Mouse (Mus musculus) lung, postnatal 0 days (tissue): ENCODE data around the gene Plekhf1. TPM values are rescaled to one million over a fixed set of nuclear protein-coding genes. Genes with fewer than 3 reads are reported as not detected.

Experiments used
- ATAC-seq: fragments of 200-750 bp; cut with Nextera tagmentation; 2 replicates; pipeline ENCODE4 v1.8.0; 2017; ENCODE audit warnings: moderate library complexity
- DNase-seq: peaks from one replicate; pipeline ENCODE4 v3.0.0-alpha.2; 2016; ENCODE audit warnings: low spot score
- H3K27ac ChIP-seq: fragments of 300-500 bp; sonication (generic); 2 replicates; pipeline ENCODE4 v1.5.1; 2014; ENCODE audit warnings: antibody characterized with exemption, mild to moderate bottlenecking, low read length, mixed read lengths
- H3K27me3 ChIP-seq: fragments of 300-500 bp; sonication (generic); replicated peaks from 2 replicates; pipeline ENCODE4 v1.6.1; 2014; ENCODE audit warnings: low read length, mixed read lengths; ENCODE audit not compliant: insufficient read depth
- H3K36me3 ChIP-seq: fragments of 300-500 bp; sonication (generic); 2 replicates; pipeline ENCODE4 v1.6.1; 2014; ENCODE audit warnings: low read length, mixed read lengths; ENCODE audit not compliant: insufficient read depth
- H3K4me1 ChIP-seq: fragments of 300-500 bp; sonication (generic); 2 replicates; pipeline ENCODE4 v1.6.1; 2014; ENCODE audit warnings: antibody characterized with exemption, low read depth, low read length, mixed read lengths; ENCODE audit not compliant: insufficient read depth
- H3K4me2 ChIP-seq: fragments of 300-500 bp; sonication (generic); replicated peaks from 2 replicates; pipeline ENCODE4 v1.6.1; 2014; ENCODE audit warnings: low read depth, mild to moderate bottlenecking, low read length, moderate library complexity, mixed read lengths
- H3K4me3 ChIP-seq: fragments of 300-500 bp; sonication (generic); 2 replicates; pipeline ENCODE4 v1.5.1; 2014; ENCODE audit warnings: low read depth, low read length
- H3K9ac ChIP-seq: fragments of 300-500 bp; sonication (generic); replicated peaks from 2 replicates; pipeline ENCODE4 v1.6.1; 2014; ENCODE audit warnings: low read depth, mild to moderate bottlenecking
- H3K9me3 ChIP-seq: fragments of 300-500 bp; sonication (generic); 2 replicates; pipeline ENCODE4 v1.6.1; 2016; ENCODE audit warnings: low read length, mixed read lengths
- CTCF ChIP-seq: IDR thresholded peaks from 2 replicates; pipeline ENCODE4 v1.5.1; 2016; ENCODE audit warnings: antibody characterized with exemption, mild to moderate bottlenecking
- EP300 ChIP-seq: IDR thresholded peaks from 2 replicates; pipeline ENCODE4 v1.6.1; 2016; ENCODE audit warnings: antibody characterized with exemption, mild to moderate bottlenecking, control low read depth
- WGBS: fragments of 180-500 bp; shearing (Covaris S2); extraction: QIAGEN DNeasy Blood & Tissue Kit; methylation state at CpG from one replicate; pipeline ENCODE4 v1.1.7; 2014; 5-methylcytosine and 5-hydroxymethylcytosine counted together
- polyA plus RNA-seq: library from polyadenylated mRNA; unstranded; fragments of >200 nt; fragmentation: Nextera tagmentation; extraction: Ambion mirVana; gene quantifications from 2 replicates; pipeline ENCODE4 v1.2.1, GENCODE M21; 2015

Plekhf1 gene
- polyA plus RNA-seq, 1 experiment from 2014 or later, result 3.9 TPM

- no peak for TF ChIP-seq EP300
- no peak for TF ChIP-seq CTCF
- 57% methylated on average over 3 of the region's 3 CpGs for WGBS
- H3K36me3 ChIP-seq, result no peaks in the 10 kb centered on the region
- H3K9me3 ChIP-seq, result no peaks in the 10 kb centered on the region
- H3K27me3 ChIP-seq, result no peaks in the 10 kb centered on the region
- no peak overlapping the region for H3K27ac ChIP-seq
- ATAC-seq, result no peak
- H3K4me1 ChIP-seq, result peaks cover 5% of the 10 kb centered on the region; the same call in 1 of the 2 replicates
- H3K4me2 ChIP-seq, result no peak overlapping the region
- no peak overlapping the region for H3K4me3 ChIP-seq
- no peak for DNase-seq
- no peak overlapping the region for H3K9ac ChIP-seq
These were observed 47.9 kb downstream of the Plekhf1 start for GRCm38 (mm10) chr7:38179896-38180295.

GRCm38 (mm10) chr7:38176056-38176455, 51.8 kb downstream of the Plekhf1 start:
- Histone ChIP-seq H3K9ac (no peak overlapping the region), H3K4me1 (0 out of 2 replicates have a peak, but pooled peaks cover 5% of the 10 kb centered on the region), H3K27ac (no peak overlapping the region), H3K4me2 (no peak overlapping the region), H3K4me3 (no peak overlapping the region), H3K36me3 (no peaks in the 10 kb centered on the region), H3K9me3 (no peaks in the 10 kb centered on the region), H3K27me3 (no peaks in the 10 kb centered on the region)
- 66% methylated on average over 3 of the region's 3 CpGs for WGBS
- no peak for TF ChIP-seq CTCF
- no peak for TF ChIP-seq EP300
- ATAC-seq (no peak), DNase-seq (no peak)

GRCm38 (mm10) chr7:38174321-38175148, 53.3 kb downstream of the Plekhf1 start:
- Histone ChIP-seq H3K4me2 (peak overlapping the region; percentile 48), H3K4me3 (0 out of 2 replicates have a peak overlapping the region, but pooled peaks have one; percentile 8), H3K9me3 (no peaks in the 10 kb centered on the region), H3K4me1 (0 out of 2 replicates have a peak, but pooled peaks cover 5% of the 10 kb centered on the region), H3K27me3 (no peaks in the 10 kb centered on the region), H3K9ac (0 out of 2 replicates have a peak overlapping the region, but pooled peaks have one; percentile 1), H3K27ac (no peak overlapping the region), H3K36me3 (no peaks in the 10 kb centered on the region)
- TF ChIP-seq EP300 (no peak), CTCF (peak; percentile 21; the same call in 1 of the 2 replicates)
- WGBS, result 15% methylated on average over 31 of the region's 31 CpGs
- no peak; the same call in 1 of the 2 replicates for ATAC-seq
- no peak for DNase-seq

GRCm38 (mm10) chr7:38173871-38174270, 53.9 kb downstream of the Plekhf1 start:
- Histone ChIP-seq H3K27ac (no peak overlapping the region), H3K4me3 (0 out of 2 replicates have a peak overlapping the region, but pooled peaks have one; percentile 8), H3K4me1 (0 out of 2 replicates have a peak, but pooled peaks cover 5% of the 10 kb centered on the region), H3K9ac (no peak overlapping the region), H3K36me3 (no peaks in the 10 kb centered on the region), H3K4me2 (peak overlapping the region; percentile 48), H3K27me3 (no peaks in the 10 kb centered on the region), H3K9me3 (no peaks in the 10 kb centered on the region)
- no peak for ATAC-seq
- DNase-seq, result no peak
- WGBS, result 17% methylated on average over 14 of the region's 14 CpGs
- no peak for TF ChIP-seq EP300
- TF ChIP-seq CTCF, result no peak

- Histone ChIP-seq H3K27me3 (no peaks in the 10 kb centered on the region), H3K4me3 (no peak overlapping the region), H3K27ac (no peak overlapping the region), H3K9ac (no peak overlapping the region), H3K4me1 (no peaks in the 10 kb centered on the region), H3K36me3 (no peaks in the 10 kb centered on the region), H3K4me2 (no peak overlapping the region), H3K9me3 (no peaks in the 10 kb centered on the region)
- peak; percentile 81 for DNase-seq
- no peak; the same call in 1 of the 2 replicates for ATAC-seq
- 17% methylated on average over 11 of the region's 11 CpGs for WGBS
- peak; percentile 78 for TF ChIP-seq CTCF
- no peak for TF ChIP-seq EP300
These were observed 60.1 kb downstream of the Plekhf1 start for GRCm38 (mm10) chr7:38167724-38168141.

Other genes starting within 250 kb of the Plekhf1 start
- gene Uri1, start 204.5 kb downstream of the Plekhf1 start, polyA plus RNA-seq, result 32.8 and 33.9 TPM in 2 replicates
- 2.9 and 3.6 TPM in 2 replicates for gene Ccne1, start 120.5 kb downstream of the Plekhf1 start, polyA plus RNA-seq
- gene 1600014C10Rik, start 44.8 kb downstream of the Plekhf1 start, polyA plus RNA-seq, result 15.0 and 16.0 TPM in 2 replicates
- gene Pop4, start 43.4 kb upstream of the Plekhf1 start, polyA plus RNA-seq, result 28.3 and 28.5 TPM in 2 replicates